Mouse (Mus musculus) midbrain, embryonic 13.5 days (tissue): ENCODE results near the gene Vav1. TPM values are rescaled to one million over a fixed set of nuclear protein-coding genes. Genes with fewer than 3 reads are reported as not detected.

ENCODE experiments used
- ATAC-seq: fragments of 200-750 bp; cut with Nextera tagmentation; 2 replicates; pipeline ENCODE4 v1.8.0; 2017; ENCODE audit warnings: mild to moderate bottlenecking, moderate TSS enrichment, moderate library complexity
- H3K27ac ChIP-seq: fragments of 300-500 bp; sonication (generic); 2 replicates; pipeline ENCODE4 v1.5.1; 2015; ENCODE audit warnings: inconsistent platforms, mild to moderate bottlenecking, moderate library complexity
- H3K27me3 ChIP-seq: fragments of 300-500 bp; sonication (generic); 2 replicates; pipeline ENCODE4 v1.6.1; 2015; ENCODE audit warnings: mild to moderate bottlenecking, inconsistent platforms
- H3K36me3 ChIP-seq: fragments of 300-500 bp; sonication (generic); 2 replicates; pipeline ENCODE4 v1.6.1; 2015; ENCODE audit warnings: mild to moderate bottlenecking, inconsistent platforms
- H3K4me1 ChIP-seq: fragments of 300-500 bp; sonication (generic); replicated peaks from 2 replicates; pipeline ENCODE4 v1.6.1; 2015; ENCODE audit warnings: inconsistent platforms
- H3K4me2 ChIP-seq: fragments of 300-500 bp; sonication (generic); replicated peaks from 2 replicates; pipeline ENCODE4 v1.6.1; 2015; ENCODE audit warnings: moderate library complexity, mild to moderate bottlenecking, inconsistent platforms
- H3K4me3 ChIP-seq: fragments of 300-500 bp; sonication (generic); replicated peaks from 2 replicates; pipeline ENCODE4 v1.5.1; 2015; ENCODE audit warnings: mild to moderate bottlenecking, inconsistent platforms
- H3K9ac ChIP-seq: fragments of 300-500 bp; sonication (generic); replicated peaks from 2 replicates; pipeline ENCODE4 v1.6.1; 2015; ENCODE audit warnings: mild to moderate bottlenecking, inconsistent platforms
- H3K9me3 ChIP-seq: fragments of 300-500 bp; sonication (generic); 2 replicates; pipeline ENCODE4 v1.6.1; 2016; ENCODE audit warnings: mild to moderate bottlenecking, inconsistent platforms
- WGBS: fragments of 180-500 bp; shearing (Covaris S2); methylation state at CpG from one replicate; pipeline ENCODE4 v1.1.7; 2015; 5-methylcytosine and 5-hydroxymethylcytosine counted together
- polyA plus RNA-seq: library from polyadenylated mRNA; unstranded; fragments of >200 nt; fragmentation: Nextera tagmentation; extraction: Ambion mirVana; gene quantifications from 2 replicates; pipeline ENCODE4 v1.2.1, GENCODE M21; 2015

The Vav1 gene
- 1.2 and 1.3 TPM in 2 replicates for polyA plus RNA-seq

DNA sequence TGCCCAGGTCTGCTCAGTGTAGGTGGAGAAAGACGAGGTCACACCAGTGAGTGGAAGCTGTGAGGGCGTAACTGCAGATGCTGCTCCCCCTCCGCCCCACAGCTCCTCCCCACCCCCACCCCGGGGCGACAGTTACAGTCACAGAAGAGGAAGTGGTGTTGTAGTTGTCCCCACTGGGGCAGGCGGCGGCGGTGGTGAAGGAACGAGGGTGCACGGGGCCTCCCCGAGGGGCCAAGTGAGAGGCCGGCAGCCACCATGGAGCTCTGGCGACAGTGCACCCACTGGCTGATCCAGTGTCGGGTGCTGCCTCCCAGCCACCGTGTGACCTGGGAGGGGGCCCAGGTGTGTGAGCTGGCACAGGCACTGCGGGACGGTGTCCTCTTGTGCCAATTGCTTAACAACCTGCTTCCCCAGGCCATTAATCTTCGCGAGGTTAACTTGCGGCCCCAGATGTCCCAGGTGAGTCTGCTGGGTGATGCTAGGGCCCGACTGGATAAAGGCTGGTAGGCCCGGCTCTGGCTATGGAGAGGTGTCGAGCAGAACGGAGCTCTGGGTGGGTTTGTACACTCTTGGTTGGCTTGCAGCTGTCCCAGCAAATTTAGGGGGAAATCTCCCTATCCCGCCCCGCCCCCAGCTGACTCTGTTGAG lies at the start of gene Vav1:
Gene Vav1, plus strand, starts transcription at position 158 of the 648 bp plus-strand sequence.
- H3K27ac ChIP-seq = no peak within 1 kb of the TSS
- H3K9me3 ChIP-seq = no peaks in the 10 kb centered on the region
- no peak within 1 kb of the TSS for H3K4me2 ChIP-seq
- WGBS = 73% methylated on average over 26 of the region's 26 CpGs
- H3K4me1 ChIP-seq = peaks cover 24% of the 10 kb centered on the region
- no peak for ATAC-seq
- no peak within 1 kb of the TSS for H3K9ac ChIP-seq
- H3K4me3 ChIP-seq = no peak within 1 kb of the TSS
- peaks cover 35% of the 10 kb centered on the region for H3K27me3 ChIP-seq
- H3K36me3 ChIP-seq = no peaks in the 10 kb centered on the region

DNA sequence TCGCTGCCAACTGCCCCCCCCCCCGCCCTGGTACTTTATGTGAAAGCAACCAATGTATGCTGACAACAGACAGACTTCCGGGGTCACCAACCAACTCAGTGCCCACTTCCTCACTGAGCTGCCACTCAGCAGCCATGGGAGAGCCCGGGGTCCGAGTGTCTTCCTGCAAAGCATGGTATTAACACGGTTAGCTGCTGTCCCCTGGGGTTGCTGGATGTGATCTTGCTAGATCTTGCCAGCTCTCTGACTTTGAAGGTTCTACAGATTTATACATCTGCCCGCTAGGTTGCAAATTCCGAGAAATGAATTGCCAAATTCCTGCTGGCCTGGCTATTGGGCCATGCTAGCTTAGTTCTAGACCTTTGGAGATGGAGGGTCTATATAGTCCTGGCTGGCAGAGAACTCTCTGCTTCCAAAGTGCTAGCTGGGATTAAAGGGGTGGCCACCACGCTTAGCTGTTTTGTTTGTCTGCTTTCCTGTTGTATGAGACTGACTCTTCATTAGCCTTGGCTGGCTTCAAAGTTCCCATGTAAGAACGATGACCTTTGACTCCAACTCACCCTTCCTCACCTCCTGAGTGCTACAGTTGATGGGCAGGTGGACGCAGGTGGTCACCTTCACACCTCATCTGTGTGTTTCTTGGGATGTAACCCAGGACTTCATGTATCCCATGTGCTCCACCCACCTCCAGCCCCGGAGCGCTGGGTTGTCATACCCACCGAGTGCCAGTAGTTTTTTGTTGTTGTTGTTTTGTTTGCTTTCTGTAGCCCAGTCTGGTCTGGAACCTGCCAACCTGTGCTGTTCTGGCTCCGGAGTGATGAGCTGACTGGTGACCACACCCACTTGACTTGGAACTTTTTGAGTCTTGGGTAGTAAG lies 48.8 kb upstream of the Vav1 start:
- Histone ChIP-seq H3K9ac (no peak overlapping the region), H3K4me2 (no peak overlapping the region), H3K27me3 (no peaks in the 10 kb centered on the region), H3K4me3 (no peak overlapping the region), H3K4me1 (0 out of 2 replicates have a peak, but pooled peaks cover 3% of the 10 kb centered on the region), H3K9me3 (no peaks in the 10 kb centered on the region), H3K27ac (no peak overlapping the region), H3K36me3 (peaks cover 8% of the 10 kb centered on the region)
- ATAC-seq = no peak
- 80% methylated on average over 15 of the region's 15 CpGs for WGBS

DNA sequence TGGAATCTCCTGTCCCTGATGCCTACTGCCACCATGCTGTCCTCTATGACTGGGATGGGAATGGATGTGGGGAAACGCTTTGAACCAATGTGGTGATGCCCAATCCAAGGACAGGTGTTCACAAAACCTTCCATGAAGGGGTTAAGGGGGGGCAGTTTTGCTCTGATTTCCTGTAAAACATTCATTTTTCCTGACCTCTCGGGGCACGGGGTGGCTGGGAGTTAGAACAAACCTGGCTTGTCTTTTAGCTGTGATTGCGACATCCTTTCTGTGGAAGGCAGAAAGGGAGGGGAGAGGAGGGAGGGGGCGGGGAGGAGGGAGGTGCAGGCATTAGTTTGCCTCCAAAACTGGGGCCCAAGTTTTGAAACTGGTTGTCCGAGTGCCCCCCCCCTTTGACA lies 48.2 kb upstream of the Vav1 start:
- Histone ChIP-seq H3K4me1 (0 out of 2 replicates have a peak, but pooled peaks cover 3% of the 10 kb centered on the region), H3K9ac (no peak overlapping the region), H3K9me3 (no peaks in the 10 kb centered on the region), H3K36me3 (peaks cover 11% of the 10 kb centered on the region), H3K4me2 (no peak overlapping the region), H3K27me3 (no peaks in the 10 kb centered on the region), H3K27ac (no peak overlapping the region), H3K4me3 (no peak overlapping the region)
- no peak for ATAC-seq
- WGBS = 71% methylated on average over 6 of the region's 6 CpGs

DNA sequence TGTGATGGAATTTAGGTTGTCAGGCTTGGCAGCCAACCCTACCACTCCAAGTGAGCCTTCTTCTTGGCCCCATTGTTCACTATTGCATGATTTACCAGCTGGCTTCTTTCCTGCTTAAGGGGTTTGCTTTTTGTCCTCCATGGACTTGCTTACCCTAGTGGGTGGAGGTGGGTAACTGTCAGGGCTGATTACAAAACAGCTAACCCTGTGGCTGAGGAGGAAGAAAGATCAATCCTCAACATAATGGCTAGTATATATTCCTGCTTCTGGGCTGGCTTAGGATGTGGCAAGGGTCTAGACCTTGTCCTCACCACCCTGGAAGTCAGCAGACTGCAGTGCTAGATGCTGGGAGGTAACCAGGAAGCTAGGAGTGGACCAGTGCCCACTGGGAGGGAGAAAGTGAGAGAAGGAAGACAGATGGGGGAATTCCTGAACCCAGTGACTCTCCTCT lies 47.6 kb upstream of the Vav1 start:
- Histone ChIP-seq H3K4me3 (no peak overlapping the region), H3K9me3 (no peaks in the 10 kb centered on the region), H3K36me3 (peaks cover 17% of the 10 kb centered on the region), H3K4me1 (0 out of 2 replicates have a peak, but pooled peaks cover 3% of the 10 kb centered on the region), H3K27me3 (no peaks in the 10 kb centered on the region), H3K27ac (no peak overlapping the region), H3K4me2 (no peak overlapping the region), H3K9ac (no peak overlapping the region)
- ATAC-seq = no peak

DNA sequence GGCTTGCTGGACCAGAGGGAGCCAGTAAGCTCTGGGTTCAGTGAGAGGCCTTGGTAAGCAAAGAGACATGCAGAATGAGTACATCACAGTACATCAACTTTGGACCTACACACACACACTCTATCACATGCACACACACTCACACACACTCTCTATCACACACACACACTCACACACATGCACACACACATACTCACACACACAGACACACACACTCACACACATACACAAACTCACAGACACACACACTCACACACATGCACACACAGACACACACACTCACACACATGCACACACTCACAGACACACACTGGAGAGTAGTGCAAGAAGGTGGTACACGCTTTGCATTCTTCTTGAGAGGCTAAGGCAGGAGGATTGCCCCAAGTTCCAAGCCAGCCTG lies 46.7 kb upstream of the Vav1 start:
- Histone ChIP-seq H3K36me3 (peaks cover 26% of the 10 kb centered on the region), H3K4me1 (0 out of 2 replicates have a peak, but pooled peaks cover 3% of the 10 kb centered on the region), H3K9ac (no peak overlapping the region), H3K27me3 (no peaks in the 10 kb centered on the region), H3K9me3 (no peaks in the 10 kb centered on the region), H3K27ac (no peak overlapping the region), H3K4me2 (no peak overlapping the region), H3K4me3 (no peak overlapping the region)
- WGBS = 93% methylated on average over 1 of the region's 1 CpGs
- no peak for ATAC-seq

DNA sequence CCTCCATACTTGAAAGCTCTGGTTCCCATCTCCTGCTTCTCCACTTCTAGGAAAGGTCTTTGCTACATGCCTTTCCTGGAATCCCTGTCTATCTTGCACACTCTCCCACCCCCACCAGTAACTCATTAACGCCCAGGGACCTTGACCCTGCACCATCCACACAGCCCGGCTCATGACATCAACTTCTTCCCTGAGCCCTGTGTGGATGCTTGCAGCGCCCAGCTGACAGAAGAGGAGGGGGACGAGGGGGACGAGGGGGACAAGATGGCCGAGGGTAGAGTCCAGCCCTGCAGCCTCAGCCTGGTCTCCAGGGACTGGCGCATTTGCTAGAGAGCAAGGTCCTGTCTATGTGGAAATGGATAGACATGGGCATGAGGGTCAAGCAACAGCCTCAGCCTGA lies 45.9 kb upstream of the Vav1 start:
- Histone ChIP-seq H3K9ac (no peak overlapping the region), H3K4me2 (no peak overlapping the region), H3K4me3 (no peak overlapping the region), H3K36me3 (peaks cover 34% of the 10 kb centered on the region), H3K27me3 (no peaks in the 10 kb centered on the region), H3K27ac (no peak overlapping the region), H3K4me1 (0 out of 2 replicates have a peak, but pooled peaks cover 3% of the 10 kb centered on the region), H3K9me3 (no peaks in the 10 kb centered on the region)
- no peak for ATAC-seq
- 53% methylated on average over 7 of the region's 7 CpGs for WGBS

DNA sequence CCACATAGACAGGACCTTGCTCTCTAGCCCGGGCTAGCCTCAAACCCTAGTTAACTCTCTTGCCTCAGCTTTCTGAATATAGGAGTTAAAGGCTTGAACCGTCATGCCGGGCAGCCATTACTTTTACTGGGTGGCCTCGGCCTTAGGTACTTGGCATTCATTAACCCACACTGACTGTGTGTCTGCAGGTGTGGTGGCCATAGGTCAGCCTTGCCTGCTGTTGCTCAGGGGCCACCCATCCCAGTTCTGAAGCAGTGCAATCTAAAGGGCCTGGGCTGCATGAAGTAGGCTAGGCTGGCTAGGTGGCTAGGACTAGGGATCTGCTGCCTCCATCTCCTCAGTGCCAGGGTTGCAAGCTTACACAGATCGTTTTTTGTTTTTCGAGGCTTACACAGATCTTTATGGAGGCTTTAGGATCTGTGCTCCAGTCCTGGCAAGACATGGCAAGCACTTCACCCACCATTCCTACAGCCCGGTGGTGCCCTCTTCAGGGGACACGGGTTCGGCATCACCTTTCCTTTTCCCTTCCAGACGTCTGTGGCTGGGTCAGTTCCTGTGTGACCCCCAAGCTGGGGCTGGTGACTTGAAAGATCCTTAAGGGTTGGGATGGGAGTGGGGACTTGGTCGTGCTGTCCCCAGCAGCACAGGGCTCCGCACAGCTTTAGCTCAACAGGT lies 44.5 kb upstream of the Vav1 start:
- 85% methylated on average over 12 of the region's 12 CpGs for WGBS

DNA sequence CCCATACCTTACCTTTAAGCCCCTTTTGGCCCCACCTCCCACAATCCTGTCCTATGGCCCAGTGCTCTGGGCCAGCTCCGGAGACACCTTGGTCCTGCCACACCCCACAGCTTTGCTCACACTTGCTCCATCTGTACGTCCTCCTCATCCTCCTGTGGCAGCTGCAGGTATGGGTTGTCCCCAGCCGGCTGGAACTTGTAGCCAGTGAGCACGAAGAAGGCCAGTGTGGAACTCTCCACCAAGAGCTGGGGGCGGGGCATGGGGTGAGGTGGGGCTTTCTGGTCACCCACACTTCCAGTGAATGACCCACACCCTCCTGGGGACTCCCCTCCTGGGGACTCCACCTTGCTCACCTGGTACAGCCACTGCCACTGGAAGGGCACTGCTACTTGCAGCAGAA lies 43.1 kb upstream of the Vav1 start:
- H3K4me2 ChIP-seq = no peak overlapping the region
- H3K9ac ChIP-seq = no peak overlapping the region
- peaks cover 38% of the 10 kb centered on the region for H3K36me3 ChIP-seq
- no peaks in the 10 kb centered on the region for H3K27me3 ChIP-seq
- H3K27ac ChIP-seq = no peak overlapping the region
- ATAC-seq = 0 out of 2 replicates have a peak, but pooled peaks have one; percentile 15
- H3K4me3 ChIP-seq = no peak overlapping the region
- 0 out of 2 replicates have a peak, but pooled peaks cover 3% of the 10 kb centered on the region for H3K4me1 ChIP-seq
- H3K9me3 ChIP-seq = no peaks in the 10 kb centered on the region
- WGBS = 92% methylated on average over 5 of the region's 5 CpGs

More for the DNA sequence above, 44.5 kb upstream of the Vav1 start:
- H3K4me1 ChIP-seq = 0 out of 2 replicates have a peak, but pooled peaks cover 3% of the 10 kb centered on the region
- no peaks in the 10 kb centered on the region for H3K27me3 ChIP-seq
- no peak overlapping the region for H3K27ac ChIP-seq
- H3K4me3 ChIP-seq = no peak overlapping the region
- no peak overlapping the region for H3K9ac ChIP-seq
- H3K4me2 ChIP-seq = no peak overlapping the region
- peaks cover 38% of the 10 kb centered on the region for H3K36me3 ChIP-seq
- H3K9me3 ChIP-seq = no peaks in the 10 kb centered on the region
- no peak for ATAC-seq

DNA sequence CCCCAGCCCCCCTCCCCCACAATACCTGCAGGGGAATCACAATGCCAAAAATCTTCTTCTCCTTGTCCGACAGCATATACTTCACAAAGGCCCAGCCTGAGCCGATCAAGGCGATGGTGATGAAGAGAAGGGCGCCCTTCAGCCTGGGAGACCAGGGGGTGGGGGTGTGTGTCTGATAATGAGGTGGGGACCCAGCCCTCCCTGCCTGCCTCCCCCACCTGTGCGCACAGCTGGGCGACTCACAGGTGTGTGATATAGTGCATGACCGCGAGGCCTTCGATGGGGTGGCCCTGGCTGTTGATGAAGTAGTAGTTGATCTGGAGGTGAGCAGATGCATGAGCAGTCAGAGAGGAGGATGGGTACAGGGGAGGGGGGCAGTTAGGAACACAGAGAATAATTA lies 41.7 kb upstream of the Vav1 start:
- ATAC-seq = peak; percentile 21; the same call in 1 of the 2 replicates
- 95% methylated on average over 9 of the region's 9 CpGs for WGBS
- no peak overlapping the region for H3K4me3 ChIP-seq

DNA sequence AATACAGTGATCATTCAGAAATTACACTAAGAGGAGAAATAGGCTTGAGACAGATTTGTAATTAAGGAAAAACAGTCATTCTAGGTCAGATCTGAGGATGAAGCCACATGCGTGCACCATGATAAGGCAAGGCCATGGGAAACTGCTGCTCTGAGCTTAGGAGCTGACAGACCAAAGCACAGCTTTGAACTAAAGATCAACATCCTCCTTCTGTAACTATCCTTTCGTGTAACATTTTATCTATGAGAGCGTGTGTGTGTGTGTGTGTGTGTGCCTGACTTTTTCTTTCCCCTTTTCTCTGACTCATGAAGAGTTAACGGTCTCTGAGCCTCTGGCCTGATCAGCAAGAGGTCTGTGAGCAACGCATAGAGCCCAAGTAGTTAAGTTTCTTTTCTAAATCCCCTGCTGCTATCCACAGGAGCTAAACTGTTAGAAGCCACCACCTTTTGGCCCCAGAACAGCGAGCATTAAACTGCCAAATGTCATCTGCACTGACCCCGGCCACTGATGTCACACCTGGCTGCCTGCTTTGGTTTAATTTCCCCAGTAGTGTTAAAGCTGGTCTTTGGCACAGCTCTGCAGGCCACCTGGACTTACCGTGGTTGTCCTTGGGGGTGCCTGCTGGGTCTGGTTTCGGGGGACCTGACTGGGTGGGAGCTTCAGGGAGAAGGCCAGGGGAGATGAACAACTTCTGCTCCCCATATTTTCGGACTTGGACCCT lies 35.1 kb upstream of the Vav1 start:
- no peak overlapping the region for H3K4me3 ChIP-seq
- H3K27ac ChIP-seq = no peak overlapping the region
- H3K9ac ChIP-seq = no peak overlapping the region
- no peaks in the 10 kb centered on the region for H3K27me3 ChIP-seq
- H3K4me2 ChIP-seq = no peak overlapping the region
- H3K36me3 ChIP-seq = peaks cover 23% of the 10 kb centered on the region
- peaks cover 17% of the 10 kb centered on the region for H3K4me1 ChIP-seq
- 82% methylated on average over 10 of the region's 10 CpGs for WGBS
- ATAC-seq = no peak
- no peaks in the 10 kb centered on the region for H3K9me3 ChIP-seq

More for the DNA sequence above, 41.7 kb upstream of the Vav1 start:
- Histone ChIP-seq H3K27me3 (no peaks in the 10 kb centered on the region), H3K27ac (no peak overlapping the region), H3K9me3 (no peaks in the 10 kb centered on the region), H3K9ac (no peak overlapping the region), H3K4me1 (0 out of 2 replicates have a peak, but pooled peaks cover 3% of the 10 kb centered on the region), H3K4me2 (no peak overlapping the region), H3K36me3 (peaks cover 46% of the 10 kb centered on the region)

DNA sequence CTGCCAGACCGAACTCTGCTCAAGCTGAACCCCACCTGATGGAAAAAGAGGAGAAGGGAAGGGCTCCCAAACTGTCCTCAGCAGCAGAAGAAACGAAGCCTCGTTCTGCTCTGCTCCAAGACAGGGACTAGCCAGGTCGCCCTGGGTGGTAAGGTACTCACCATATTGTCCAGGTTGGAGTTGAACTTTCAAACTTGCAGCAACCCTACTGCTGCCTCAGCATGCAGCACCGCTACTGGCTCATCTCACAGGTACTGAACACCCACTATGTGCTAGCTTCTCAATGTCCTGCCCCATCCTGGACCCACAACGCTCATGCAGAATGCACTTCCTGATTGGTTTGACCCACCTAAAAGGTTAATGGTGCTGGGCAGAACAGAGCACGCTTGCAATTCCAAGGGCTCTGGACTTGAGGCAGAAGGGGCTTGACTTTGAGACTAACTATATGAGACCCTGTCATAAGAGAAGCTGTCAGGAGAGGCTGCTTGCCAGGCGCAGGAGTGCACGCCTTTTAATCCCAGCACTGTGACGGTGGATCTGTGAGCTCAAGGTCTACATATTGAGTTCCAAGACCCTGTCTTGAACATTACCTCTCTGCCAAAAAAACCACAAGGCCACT lies 33.5 kb upstream of the Vav1 start:
- Histone ChIP-seq H3K9ac (no peak overlapping the region), H3K9me3 (no peaks in the 10 kb centered on the region)
- 91% methylated on average over 10 of the region's 10 CpGs for WGBS

More for the DNA sequence above, 33.5 kb upstream of the Vav1 start:
- no peaks in the 10 kb centered on the region for H3K27me3 ChIP-seq
- peaks cover 31% of the 10 kb centered on the region for H3K4me1 ChIP-seq
- peaks cover 23% of the 10 kb centered on the region for H3K36me3 ChIP-seq
- no peak for ATAC-seq
- no peak overlapping the region for H3K27ac ChIP-seq
- no peak overlapping the region for H3K4me3 ChIP-seq
- H3K4me2 ChIP-seq = no peak overlapping the region
